Mouse (Mus musculus): ENCODE results near the gene Pkd1.

GRCm38 (mm10) chr17:24527315-24527714 is 22.3 kb upstream of the Pkd1 start:
- TF ChIP-seq POLR2A (IDR thresholded peaks at IDR 0.05; ENCODE audit: low read depth, low read length) (no peak), CTCF (IDR thresholded peaks at IDR 0.05; ENCODE audit: borderline replicate concordance, insufficient read depth, low read length) (no peak)
